Mouse (Mus musculus): Measurements from ENCODE around the gene Lsr.
"Not testable (repeated sequence)": the region's sequence is repeated elsewhere in the genome, so short reads cannot be mapped to it uniquely, and the experiment has no call there.

The Lsr gene

GRCm38 (mm10) chr7:30959786-30960349, 13.4 kb downstream of the Lsr start:
- peak in 1 of 2 experiments; percentile 30 for DNase-seq

- peak in 1 of 2 experiments; percentile 37 for DNase-seq
Measured at GRCm38 (mm10) chr7:30958866-30959487, 14.3 kb downstream of the Lsr start.

GRCm38 (mm10) chr7:30958109-30958865, 15.0 kb downstream of the Lsr start:
- DNase-seq, result peak in 1 of 2 experiments; percentile 49

- peak; percentile 89 to 95 for DNase-seq
Measured at GRCm38 (mm10) chr7:30957367-30957783, 15.9 kb downstream of the Lsr start.

GRCm38 (mm10) chr7:30956756-30957366, 16.4 kb downstream of the Lsr start, which contains the start of gene Usf2:
Usf2 (minus strand) TSS chr7:30956803.
- peak; percentile 82 to 95 for DNase-seq

- peak in 1 of 2 experiments; percentile 29 for DNase-seq
Measured at GRCm38 (mm10) chr7:30956357-30956751, 16.9 kb downstream of the Lsr start.

- peak; percentile 94 to 95 for DNase-seq
Measured at GRCm38 (mm10) chr7:30955584-30956356, 17.5 kb downstream of the Lsr start.

- no peak for DNase-seq
Measured at GRCm38 (mm10) chr7:30954971-30955520, 18.2 kb downstream of the Lsr start.

GRCm38 (mm10) chr7:30954036-30954435, 19.2 kb downstream of the Lsr start:
- DNase-seq, result peak in 1 of 2 experiments; percentile 47

GRCm38 (mm10) chr7:30953459-30953858, 19.8 kb downstream of the Lsr start:
- DNase-seq, result peak in 1 of 2 experiments; percentile 35

GRCm38 (mm10) chr7:30952441-30953265, 20.6 kb downstream of the Lsr start:
- peak in 1 of 2 experiments; percentile 34 for DNase-seq

- not testable (repeated sequence) for DNase-seq
Measured at GRCm38 (mm10) chr7:30949902-30950301, 23.4 kb downstream of the Lsr start.

- no peak for DNase-seq
Measured at GRCm38 (mm10) chr7:30945876-30946275, 27.4 kb downstream of the Lsr start.

GRCm38 (mm10) chr7:30945466-30945865, 27.8 kb downstream of the Lsr start:
- DNase-seq, result not testable (repeated sequence)

GRCm38 (mm10) chr7:30944706-30945105, 28.6 kb downstream of the Lsr start:
- DNase-seq, result not testable (repeated sequence)

GRCm38 (mm10) chr7:30943909-30944635, 29.2 kb downstream of the Lsr start, which contains the start of gene Hamp:
Hamp (minus strand) TSS chr7:30944032.
- no peak for DNase-seq

- DNase-seq, result not testable (repeated sequence)
Measured at GRCm38 (mm10) chr7:30942365-30942764, 30.9 kb downstream of the Lsr start.

- DNase-seq, result not testable (repeated sequence)
Measured at GRCm38 (mm10) chr7:30940070-30940469, 33.2 kb downstream of the Lsr start.

GRCm38 (mm10) chr7:30935422-30936099, 37.7 kb downstream of the Lsr start:
- not testable (repeated sequence) for DNase-seq

- not testable (repeated sequence) for DNase-seq
Measured at GRCm38 (mm10) chr7:30924581-30924980, 48.7 kb downstream of the Lsr start, which contains the start of gene Hamp2. Hamp2 (minus strand) TSS chr7:30924681.
